Mouse (Mus musculus): ENCODE measurements around the gene Cilp2.

Gene Cilp2

DNA sequence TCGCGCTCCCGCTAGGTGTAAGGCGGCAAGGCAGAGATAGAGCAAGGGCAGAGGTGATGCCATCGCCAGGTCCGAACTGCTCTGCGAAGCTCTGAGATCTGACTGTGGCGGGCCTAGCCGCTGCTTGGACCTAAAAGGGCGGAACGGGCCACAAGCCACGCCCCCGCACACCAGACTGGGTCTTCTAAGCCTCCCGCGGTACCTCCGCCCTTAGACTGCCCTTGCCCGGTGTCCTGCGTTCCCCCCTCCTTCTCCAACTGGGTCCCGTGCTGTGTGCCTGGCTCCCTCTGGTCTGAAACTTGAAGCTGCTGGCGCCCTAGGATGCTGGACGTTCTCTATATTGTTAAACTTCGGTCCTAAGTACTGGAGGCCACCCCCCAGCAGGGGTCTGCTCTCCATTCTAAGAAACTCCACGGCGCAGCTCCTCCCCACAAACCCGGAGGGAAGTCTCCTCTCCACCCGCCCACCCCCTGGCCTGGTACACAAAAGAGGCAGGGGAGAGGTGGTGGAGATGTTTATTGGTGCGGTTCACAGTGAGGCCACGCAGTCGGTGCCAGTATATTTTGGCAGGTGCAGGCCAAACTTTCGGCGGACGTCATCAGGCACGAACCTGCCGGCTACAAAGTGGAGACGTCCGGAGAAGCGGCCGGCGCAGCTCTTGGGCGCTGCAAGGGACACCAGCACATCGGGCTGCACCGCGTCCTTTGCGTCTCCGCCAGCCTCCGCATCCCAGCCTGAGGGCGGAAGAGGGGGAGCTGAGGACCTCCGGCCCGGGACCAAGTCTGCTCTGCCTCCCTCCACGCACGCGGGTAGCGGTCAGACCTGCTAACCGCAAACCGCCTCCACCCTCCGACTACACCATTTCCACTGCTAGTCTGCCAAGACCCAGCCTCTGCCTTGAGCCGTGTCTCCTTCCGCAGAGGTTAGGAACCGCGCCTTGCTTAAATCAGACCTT, at the start of gene Cilp2:
TSS of gene Cilp2 (minus strand) at position 399 of the 955 bp plus-strand sequence.
- in situ Hi-C loops (cut with MboI, MseI) = no loop called here

DNA sequence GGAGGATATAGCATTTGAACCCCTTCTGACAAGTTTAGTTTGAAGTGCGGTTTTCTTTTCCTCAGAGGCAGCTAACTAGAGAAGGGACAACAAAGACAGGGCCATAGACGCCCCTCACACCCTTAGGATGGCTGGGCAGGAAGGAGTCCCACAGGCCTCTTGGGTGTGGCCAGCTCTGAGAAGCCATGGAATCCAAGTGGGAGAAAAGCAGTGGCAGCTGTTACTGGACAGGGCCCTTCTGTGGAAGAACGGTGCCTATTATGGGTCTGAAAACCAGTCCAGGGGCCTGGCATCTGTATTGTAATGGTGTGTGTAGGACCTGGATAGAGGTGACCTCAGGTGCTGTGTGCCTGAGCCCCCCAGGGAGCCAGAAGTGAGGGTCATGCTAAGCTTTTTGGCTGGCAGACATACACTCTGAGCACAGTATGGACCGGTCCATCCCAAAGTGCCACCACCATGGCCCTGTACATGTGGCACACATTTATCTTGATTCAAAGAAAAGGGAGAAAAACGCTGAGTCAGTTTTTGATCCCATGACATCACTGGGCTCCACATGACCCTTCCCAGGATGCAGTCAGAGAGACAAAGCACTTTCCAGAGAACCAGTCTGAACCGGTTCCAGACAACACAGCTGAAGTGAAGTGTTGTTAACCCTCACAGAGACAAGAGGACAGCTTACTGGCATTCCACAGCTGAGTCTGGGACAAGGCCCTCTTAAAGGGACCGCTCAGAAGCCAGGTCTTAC, 48.7 kb upstream of the Cilp2 start:
- in situ Hi-C loops (cut with MboI, MseI) = no loop called here

- in situ Hi-C loops (cut with MboI, MseI) = no loop called here
Observed at GRCm38 (mm10) chr8:69935431-69935830, 47.9 kb upstream of the Cilp2 start.

GRCm38 (mm10) chr8:69934582-69934981, 47.1 kb upstream of the Cilp2 start:
- in situ Hi-C loops (cut with MboI, MseI) = no loop called here

GRCm38 (mm10) chr8:69933811-69934210, 46.3 kb upstream of the Cilp2 start:
- in situ Hi-C loops (cut with MboI, MseI) = no loop called here

- in situ Hi-C loops (cut with MboI, MseI) = no loop called here
Observed at GRCm38 (mm10) chr8:69926901-69927300, 39.4 kb upstream of the Cilp2 start.

DNA sequence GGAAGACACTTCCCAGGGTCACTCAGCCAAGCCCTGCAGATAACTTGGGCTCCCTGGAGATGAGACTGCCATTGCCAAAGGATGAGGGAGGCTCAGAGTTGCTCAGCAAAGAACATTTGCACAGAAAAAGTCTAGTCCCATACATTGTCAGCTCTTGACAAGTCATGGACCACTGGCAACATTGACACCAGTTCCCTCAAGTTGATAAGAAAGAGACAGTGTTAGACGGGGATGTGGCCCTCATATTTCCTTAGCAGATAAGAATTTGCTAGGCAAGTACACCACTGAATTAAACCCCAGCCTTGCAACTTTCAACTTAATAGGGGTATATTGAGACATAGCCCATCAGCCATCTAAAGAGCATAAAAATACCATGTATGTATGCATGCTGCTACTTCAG, 36.5 kb upstream of the Cilp2 start:
- in situ Hi-C loops (cut with MboI, MseI) = loop anchor here (25.0 kb wide), 1 partner anchor 238 kb away; the partner anchor contains the start of gene Tmem161a

GRCm38 (mm10) chr8:69921141-69921540, 33.7 kb upstream of the Cilp2 start:
- in situ Hi-C loops (cut with MboI, MseI) = loop anchor here (25.0 kb wide), 1 partner anchor 241 kb away; the partner anchor contains the start of gene Tmem161a

DNA sequence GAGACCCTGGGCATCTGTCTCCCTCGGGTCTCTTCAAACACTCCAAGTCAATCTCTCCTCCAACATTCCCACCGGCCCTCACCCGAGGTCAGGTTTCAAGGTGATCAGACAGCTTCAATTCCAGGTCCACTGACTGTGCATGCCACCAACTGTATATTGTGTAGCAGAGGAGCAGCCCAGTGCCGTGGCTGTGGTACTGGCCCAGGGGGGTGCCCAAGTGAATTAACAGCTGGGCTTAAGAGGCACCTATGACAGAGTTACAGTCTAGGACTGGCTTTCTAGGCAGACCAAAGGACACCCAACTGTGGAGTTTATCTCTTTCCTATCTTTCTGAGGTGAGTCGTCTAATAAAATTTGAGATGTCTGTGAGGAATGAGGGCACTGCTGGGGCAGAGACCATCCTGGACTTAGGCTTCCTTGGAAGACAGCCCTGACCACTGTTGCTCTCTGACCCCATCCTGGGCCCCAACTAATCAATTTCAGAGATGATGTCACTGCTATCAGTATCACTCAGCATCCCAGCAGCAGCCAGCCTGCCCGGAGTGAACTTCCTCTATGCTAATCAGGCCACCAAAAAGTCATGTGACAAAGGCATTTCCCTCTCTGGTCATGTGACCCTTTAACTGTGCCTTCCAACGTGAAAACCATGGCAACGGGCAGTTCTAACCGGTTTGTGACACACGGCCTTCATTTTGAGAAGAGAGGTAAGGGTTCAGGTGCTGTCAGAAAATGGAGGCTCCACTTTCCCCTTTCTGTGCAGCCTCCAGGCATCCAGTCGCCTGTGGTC, 32.6 kb upstream of the Cilp2 start:
- in situ Hi-C loops (cut with MboI, MseI) = loop anchor here (5.0 to 25.0 kb wide), 2 partner anchors 82 to 242 kb away; partner anchors contain the start of gene Tmem161a

GRCm38 (mm10) chr8:69919010-69919409, 31.5 kb upstream of the Cilp2 start:
- in situ Hi-C loops (cut with MboI, MseI) = loop anchor here (5.0 to 25.0 kb wide), 2 partner anchors 83 to 243 kb away; partner anchors contain the start of gene Tmem161a

DNA sequence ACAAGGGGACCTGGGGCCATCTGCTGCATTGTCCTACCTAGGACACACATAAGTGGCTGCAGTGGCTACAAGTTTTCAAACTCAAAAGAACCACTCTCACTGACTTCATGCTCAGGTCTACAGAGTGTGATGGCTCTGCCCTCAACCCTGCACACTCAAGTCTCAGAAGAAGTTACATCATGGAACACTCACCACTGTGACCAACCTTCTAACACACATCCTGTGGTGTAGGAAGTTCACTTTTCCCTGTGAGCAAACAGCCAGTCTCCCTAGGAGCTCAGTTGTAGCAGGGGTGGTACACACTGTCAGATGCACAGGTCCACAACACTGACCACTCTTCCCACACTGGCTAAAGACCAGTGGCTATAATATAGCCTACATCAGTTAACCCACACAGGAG, 31.0 kb upstream of the Cilp2 start:
- in situ Hi-C loops (cut with MboI, MseI) = loop anchor here (5.0 to 25.0 kb wide), 2 partner anchors 84 to 244 kb away; partner anchors contain the start of gene Tmem161a

- in situ Hi-C loops (cut with MboI, MseI) = loop anchor here (5.0 to 25.0 kb wide), 2 partner anchors 87 to 247 kb away; partner anchors contain the start of gene Tmem161a
Observed at GRCm38 (mm10) chr8:69915748-69916147, 28.3 kb upstream of the Cilp2 start.

- in situ Hi-C loops (cut with MboI, MseI) = loop anchor here (25.0 kb wide), 1 partner anchor 248 kb away; the partner anchor contains the start of gene Tmem161a
Observed at GRCm38 (mm10) chr8:69914526-69914925, 27.0 kb upstream of the Cilp2 start.

DNA sequence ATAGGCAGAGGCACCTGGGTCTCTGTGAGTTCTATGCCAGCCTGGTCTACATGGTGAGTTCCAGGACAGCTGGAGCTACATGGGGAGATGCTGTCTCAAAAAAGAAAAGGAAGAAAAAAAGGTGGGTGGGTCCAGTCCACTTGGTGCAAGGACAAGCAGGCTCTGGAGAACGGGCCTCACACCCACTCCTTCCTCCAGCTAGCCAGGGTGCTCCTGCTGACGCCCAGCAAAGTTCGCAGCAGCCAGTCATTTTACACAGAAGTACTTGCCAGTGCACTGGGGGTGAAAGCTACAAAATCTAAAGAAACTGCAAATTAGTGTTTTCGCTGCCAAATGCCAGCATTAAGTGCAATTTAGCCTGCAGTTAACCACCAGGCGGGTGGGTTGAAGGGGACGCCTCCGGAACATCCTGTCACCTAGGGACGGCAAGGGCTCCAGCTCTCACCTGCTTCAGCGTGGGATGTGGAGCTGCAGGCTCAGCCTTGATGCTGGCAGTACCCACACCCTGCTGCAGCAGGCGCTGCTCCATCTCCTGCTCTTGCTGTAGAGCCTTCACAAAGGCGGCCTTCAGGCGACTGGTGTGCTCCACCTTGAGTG, 25.1 kb upstream of the Cilp2 start:
- in situ Hi-C loops (cut with MboI, MseI) = loop anchor here (25.0 kb wide), 1 partner anchor 250 kb away; the partner anchor contains the start of gene Tmem161a

DNA sequence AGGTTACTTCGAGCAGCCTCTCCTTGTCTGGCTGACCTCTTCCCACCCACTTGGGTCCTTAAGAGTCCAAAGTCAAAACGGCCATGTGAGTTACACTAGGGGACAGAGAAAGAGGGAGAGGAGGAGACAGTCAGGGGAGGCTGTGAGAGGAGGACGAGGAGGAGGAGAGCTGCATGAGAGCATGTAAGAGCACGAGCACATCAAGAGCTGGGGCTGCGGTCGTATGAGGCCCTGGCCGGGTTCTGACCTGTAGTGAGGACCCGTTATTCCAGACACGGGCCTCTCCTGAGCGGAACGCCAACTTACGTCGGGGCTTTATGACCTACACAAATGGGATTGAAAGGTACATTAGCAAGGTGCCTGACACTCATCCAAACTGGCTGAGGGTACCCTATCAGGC, 24.4 kb upstream of the Cilp2 start:
- in situ Hi-C loops (cut with MboI, MseI) = loop anchor here (25.0 kb wide), 1 partner anchor 250 kb away; the partner anchor contains the start of gene Tmem161a

DNA sequence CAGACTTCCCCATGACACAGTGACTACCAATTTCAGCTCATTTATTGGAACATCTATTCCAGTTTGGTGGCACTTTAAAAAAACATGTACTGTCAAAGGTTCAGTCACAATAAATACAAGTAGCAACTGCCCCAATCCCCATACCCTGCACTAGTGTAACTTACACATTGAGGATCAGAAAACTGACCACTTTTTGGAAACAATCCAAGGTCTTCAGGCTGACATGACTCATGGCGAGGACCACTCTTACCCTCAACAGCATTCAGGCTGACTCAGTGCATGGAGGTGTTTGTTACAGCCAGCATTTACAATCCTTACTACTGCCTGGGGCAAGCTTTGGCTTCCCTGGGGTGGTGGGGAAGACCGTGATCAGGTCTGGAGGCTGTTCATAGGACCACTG, 19.6 kb upstream of the Cilp2 start:
- in situ Hi-C loops (cut with MboI, MseI) = loop anchor here (25.0 kb wide), 1 partner anchor 255 kb away; the partner anchor contains the start of gene Tmem161a

- in situ Hi-C loops (cut with MboI, MseI) = loop anchor here (25.0 kb wide), 1 partner anchor 256 kb away; the partner anchor contains the start of gene Tmem161a
Observed at GRCm38 (mm10) chr8:69906260-69906659, 18.8 kb upstream of the Cilp2 start.

DNA sequence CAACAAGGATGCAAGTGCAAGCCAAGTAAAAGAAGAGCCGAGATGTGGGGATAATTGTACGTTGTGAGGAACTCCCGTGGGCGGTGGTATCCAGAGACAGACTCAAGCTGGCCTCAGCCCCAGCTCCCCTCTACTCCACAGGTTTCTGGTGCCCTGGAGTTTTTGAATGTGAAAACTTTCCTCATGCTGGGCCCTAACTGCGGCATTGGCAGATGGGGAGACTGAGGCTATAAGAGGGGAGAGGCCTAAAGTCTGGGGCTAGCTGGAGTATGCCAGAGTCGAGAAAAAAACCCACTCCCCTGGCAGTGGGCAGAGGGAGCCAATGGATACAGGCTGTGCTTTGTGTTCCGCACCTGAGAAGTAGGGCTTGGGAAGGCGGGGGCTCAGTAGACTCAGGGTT, 16.6 kb upstream of the Cilp2 start:
- in situ Hi-C loops (cut with MboI, MseI) = loop anchor here (25.0 kb wide), 1 partner anchor 258 kb away; the partner anchor contains the start of gene Tmem161a

DNA sequence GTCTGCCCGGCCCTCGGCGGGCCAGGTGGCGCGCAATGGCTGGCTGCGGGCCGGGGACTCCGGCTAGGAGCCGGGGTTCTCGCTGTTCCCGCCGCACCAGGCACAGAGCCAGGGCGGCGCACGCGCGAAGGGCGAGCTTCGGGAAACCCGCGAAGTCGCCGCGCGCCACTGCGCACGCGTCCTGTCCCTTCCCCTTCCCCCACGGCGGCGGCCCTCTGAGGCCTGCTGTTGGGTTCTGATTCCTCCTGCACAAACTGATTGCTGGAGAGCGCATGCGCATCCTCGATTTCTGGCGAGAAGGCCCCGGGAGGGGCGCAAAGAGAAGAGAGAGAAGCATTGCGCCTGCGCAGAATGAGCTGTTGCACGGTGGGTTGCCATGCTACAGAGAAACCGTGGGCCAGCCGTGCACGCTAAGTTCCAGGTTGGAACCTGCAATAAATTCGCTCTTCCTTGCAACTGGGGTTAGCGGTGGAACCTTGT, 15.6 kb upstream of the Cilp2 start:
- in situ Hi-C loops (cut with MboI, MseI) = loop anchor here (25.0 kb wide), 1 partner anchor 259 kb away; the partner anchor contains the start of gene Tmem161a
